Mouse (Mus musculus) thymus, postnatal 36 days (tissue): ENCODE data around the gene Bglap.
"Not testable (repeated sequence)": the region's sequence is repeated elsewhere in the genome, so short reads cannot be mapped to it uniquely, and the experiment has no call there.

Experiments used
- DNase-seq, 2 experiments: peaks; one replicate each; pipeline ENCODE4 v3.0.0; 2022; ENCODE audit warnings: mixed read lengths in 2 of 2

Bglap gene

GRCm38 (mm10) chr3:88393776-88394375 lies 9.6 kb upstream of the Bglap start:
- no peak for DNase-seq

- DNase-seq: not testable (repeated sequence)
These were observed 1.9 kb downstream of the Bglap start for GRCm38 (mm10) chr3:88382383-88382782.

GRCm38 (mm10) chr3:88381389-88382315 lies 2.6 kb downstream of the Bglap start:
- peak; percentile 74 to 83 for DNase-seq

GRCm38 (mm10) chr3:88378599-88378998 lies 5.7 kb downstream of the Bglap start, which contains the start of gene Bglap2:
Gene Bglap2 (minus strand): TSS chr3:88378699.
- DNase-seq: not testable (repeated sequence)

GRCm38 (mm10) chr3:88376644-88377043 lies 7.6 kb downstream of the Bglap start:
- DNase-seq: not testable (repeated sequence)

- peak; percentile 53 to 74 for DNase-seq
These were observed 8.3 kb downstream of the Bglap start for GRCm38 (mm10) chr3:88375750-88376626.

GRCm38 (mm10) chr3:88372643-88373042 lies 11.6 kb downstream of the Bglap start, which contains the start of gene Bglap3:
Gene Bglap3 (minus strand): TSS chr3:88372743.
- not testable (repeated sequence) for DNase-seq

- not testable (repeated sequence) for DNase-seq
These were observed 15.8 kb downstream of the Bglap start for GRCm38 (mm10) chr3:88368511-88368910.

GRCm38 (mm10) chr3:88367517-88367916 lies 16.7 kb downstream of the Bglap start:
- not testable (repeated sequence) for DNase-seq

GRCm38 (mm10) chr3:88366830-88367428 lies 17.3 kb downstream of the Bglap start:
- DNase-seq: peak; percentile 80 to 88

- DNase-seq: no peak
These were observed 18.4 kb downstream of the Bglap start for GRCm38 (mm10) chr3:88365705-88366361.

- peak in 1 of 2 experiments; percentile 41 for DNase-seq
These were observed 19.9 kb downstream of the Bglap start, which contains the start of gene Paqr6 for GRCm38 (mm10) chr3:88364337-88364736. Gene Paqr6 (plus strand): TSS chr3:88364584.

- no peak for DNase-seq
These were observed 20.6 kb downstream of the Bglap start for GRCm38 (mm10) chr3:88363700-88364099.

GRCm38 (mm10) chr3:88361612-88362313 lies 22.5 kb downstream of the Bglap start:
- DNase-seq: no peak

GRCm38 (mm10) chr3:88361096-88361495 lies 23.2 kb downstream of the Bglap start:
- DNase-seq: peak; percentile 21 to 49

GRCm38 (mm10) chr3:88359989-88360388 lies 24.3 kb downstream of the Bglap start:
- no peak for DNase-seq

GRCm38 (mm10) chr3:88359584-88359983 lies 24.7 kb downstream of the Bglap start:
- DNase-seq: no peak

GRCm38 (mm10) chr3:88354396-88355165 lies 29.7 kb downstream of the Bglap start:
- DNase-seq: no peak

GRCm38 (mm10) chr3:88352907-88353306 lies 31.4 kb downstream of the Bglap start:
- no peak for DNase-seq

- DNase-seq: no peak
These were observed 33.5 kb downstream of the Bglap start for GRCm38 (mm10) chr3:88350732-88351131.
